Mouse (Mus musculus) mature B cell (primary cell): ENCODE measurements around the gene Vti1a.

Experiments
- in situ Hi-C: fragments of 300-500 bp; cut with MboI; formaldehyde crosslinking; loops from 2 replicates; pipeline ENCODE4 v1.14.3; 2019

Vti1a gene

DNA sequence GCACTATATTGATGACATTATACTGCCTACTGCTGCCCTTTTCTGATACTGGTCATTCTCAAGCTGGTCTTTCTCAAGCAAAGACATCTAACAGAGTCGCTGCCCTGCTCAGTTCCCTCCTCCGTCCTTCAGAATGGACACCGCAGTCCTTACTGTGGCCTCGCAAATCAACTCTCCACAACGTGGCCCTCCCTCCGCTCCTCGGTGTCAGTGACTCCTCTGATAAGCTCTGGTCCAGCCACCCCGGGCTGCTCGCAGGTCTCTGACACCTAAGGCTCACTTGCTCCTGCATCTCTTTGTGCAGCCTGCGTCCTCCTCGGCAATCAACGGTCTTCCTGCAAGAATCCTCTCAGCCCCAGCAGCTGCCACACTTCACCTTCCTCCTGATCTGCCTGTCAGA, 243.2 kb downstream of the Vti1a start:
- in situ Hi-C loops, result loop anchor here (10.0 kb wide), 1 partner anchor 85 kb away; no protein-coding TSS in a partner anchor

GRCm38 (mm10) chr19:55560088-55560682, 244.1 kb downstream of the Vti1a start:
- in situ Hi-C loops, result no loop called here

DNA sequence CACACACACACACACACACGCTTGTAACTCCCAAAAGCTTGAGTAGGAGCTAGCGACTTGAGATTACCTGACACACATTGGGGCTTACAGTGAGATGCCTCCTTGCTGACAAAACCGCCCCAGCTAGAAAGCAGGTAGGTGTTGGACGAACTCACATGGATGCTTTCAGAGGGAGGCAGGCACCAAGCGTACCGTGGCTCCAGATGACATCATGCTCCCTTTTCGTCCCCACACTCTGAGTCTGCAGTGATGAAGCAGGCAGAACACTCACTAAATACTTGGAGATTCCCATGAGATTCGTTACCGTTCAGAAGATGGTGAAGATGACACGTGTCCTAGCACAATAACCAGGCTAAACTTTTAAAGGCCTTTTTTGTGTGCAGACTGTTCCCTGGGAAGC, 245.4 kb downstream of the Vti1a start:
- in situ Hi-C loops, result no loop called here

GRCm38 (mm10) chr19:55562487-55563147, 246.5 kb downstream of the Vti1a start:
- in situ Hi-C loops, result no loop called here

- in situ Hi-C loops, result no loop called here
These were observed 247.1 kb downstream of the Vti1a start for GRCm38 (mm10) chr19:55563148-55563651.

DNA sequence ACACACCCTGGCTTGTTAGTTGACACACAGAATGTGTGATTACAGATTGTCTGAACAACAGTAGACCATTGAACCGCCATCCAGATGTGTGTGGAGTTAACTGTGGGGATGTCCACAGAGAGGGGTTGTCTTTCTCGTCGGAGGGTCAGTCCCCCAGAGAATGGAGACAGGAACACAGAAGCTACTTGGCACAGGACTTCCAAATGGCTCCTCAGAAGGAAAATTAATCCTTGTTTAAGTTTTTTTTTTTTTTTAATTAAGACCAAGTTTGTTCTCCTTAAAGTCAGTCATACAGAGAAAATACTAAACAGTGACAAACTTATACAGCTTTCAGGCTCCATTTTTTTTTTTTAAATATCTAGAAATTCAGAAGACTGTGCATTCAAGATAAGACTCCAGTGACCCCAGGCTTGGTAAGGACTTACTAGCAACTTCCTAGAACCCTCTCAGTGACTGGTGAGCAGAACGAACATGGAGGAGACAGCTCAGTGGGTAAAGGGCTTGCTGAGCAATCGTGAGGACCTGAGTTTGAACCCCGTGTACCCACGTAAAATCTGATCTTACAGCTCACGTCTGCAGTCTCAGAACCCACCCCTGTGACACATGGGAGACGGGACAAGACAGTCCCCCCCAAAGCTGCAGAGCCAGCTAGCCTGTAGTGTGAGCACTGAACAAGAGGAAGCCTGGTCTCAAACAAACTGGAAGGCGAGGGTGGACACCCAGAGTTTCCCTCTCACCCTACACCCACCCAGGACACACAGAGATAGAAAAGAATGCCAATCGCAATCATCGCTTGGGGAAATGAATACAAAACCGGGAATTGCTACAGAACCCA, 248.2 kb downstream of the Vti1a start:
- in situ Hi-C loops, result no loop called here

- in situ Hi-C loops, result no loop called here
These were observed 249.0 kb downstream of the Vti1a start for GRCm38 (mm10) chr19:55565111-55565510.

- in situ Hi-C loops, result no loop called here
These were observed 249.7 kb downstream of the Vti1a start for GRCm38 (mm10) chr19:55565523-55566369.

- in situ Hi-C loops, result no loop called here
These were observed 253.0 kb downstream of the Vti1a start for GRCm38 (mm10) chr19:55569114-55569513.

DNA sequence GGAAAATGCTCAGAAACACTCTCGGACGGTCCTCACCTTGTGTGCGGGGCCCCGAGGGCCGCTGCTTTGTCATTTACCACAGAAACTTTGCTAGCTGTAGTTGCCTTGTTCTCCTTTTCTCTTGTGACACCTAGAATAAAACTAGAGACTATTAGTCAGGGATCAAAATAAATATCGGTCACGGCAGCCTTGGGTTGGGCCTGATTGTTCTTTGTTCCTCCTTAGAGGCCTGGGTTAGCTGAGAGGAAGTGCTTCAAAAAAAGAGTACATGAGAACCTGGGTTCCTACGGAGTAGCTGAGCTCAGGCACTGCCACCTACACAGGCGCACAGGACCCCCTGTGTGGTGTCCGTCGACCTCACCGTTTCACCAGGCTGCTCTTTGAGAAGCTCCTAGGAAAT, 253.8 kb downstream of the Vti1a start:
- in situ Hi-C loops, result no loop called here

GRCm38 (mm10) chr19:55570520-55571296, 254.6 kb downstream of the Vti1a start:
- in situ Hi-C loops, result no loop called here

DNA sequence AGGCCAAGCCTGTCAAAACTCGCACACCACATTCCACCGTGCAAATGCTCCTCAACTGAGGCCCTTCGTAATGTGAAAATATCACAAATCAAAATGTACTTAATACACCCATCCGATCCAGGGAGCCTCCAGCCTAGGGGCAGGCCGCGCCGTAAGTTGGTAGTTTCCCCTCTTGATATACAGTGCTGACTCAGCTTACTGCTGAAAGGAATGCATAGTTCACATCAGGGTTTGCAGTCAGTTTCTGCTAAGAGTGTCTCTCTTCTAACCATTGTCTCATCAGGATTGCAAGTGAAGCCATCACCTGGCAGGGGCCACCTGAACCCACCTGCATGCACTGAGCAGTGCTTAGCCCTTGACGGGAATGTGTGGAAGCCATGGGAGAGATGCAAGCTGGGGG, 255.4 kb downstream of the Vti1a start:
- in situ Hi-C loops, result no loop called here

GRCm38 (mm10) chr19:55577306-55578042, 261.4 kb downstream of the Vti1a start:
- in situ Hi-C loops, result no loop called here

- in situ Hi-C loops, result no loop called here
These were observed 262.3 kb downstream of the Vti1a start for GRCm38 (mm10) chr19:55578094-55579085.

GRCm38 (mm10) chr19:55579310-55579709, 263.2 kb downstream of the Vti1a start:
- in situ Hi-C loops, result no loop called here

GRCm38 (mm10) chr19:55580152-55580551, 264.1 kb downstream of the Vti1a start:
- in situ Hi-C loops, result no loop called here

GRCm38 (mm10) chr19:55580667-55581066, 264.6 kb downstream of the Vti1a start:
- in situ Hi-C loops, result no loop called here

GRCm38 (mm10) chr19:55582896-55583653, 267.0 kb downstream of the Vti1a start:
- in situ Hi-C loops, result no loop called here
